Mouse (Mus musculus): ENCODE results near the gene Gpam. TPM values are rescaled to one million over a fixed set of nuclear protein-coding genes. Genes with fewer than 3 reads are reported as not detected.
A peak's percentile ranks its signal among the peaks of the same experiment; 100 is the strongest.

Gpam gene
- total and polyA plus RNA-seq, 2 experiments from 2014 or later: 20.9 to 84.2 TPM

DNA sequence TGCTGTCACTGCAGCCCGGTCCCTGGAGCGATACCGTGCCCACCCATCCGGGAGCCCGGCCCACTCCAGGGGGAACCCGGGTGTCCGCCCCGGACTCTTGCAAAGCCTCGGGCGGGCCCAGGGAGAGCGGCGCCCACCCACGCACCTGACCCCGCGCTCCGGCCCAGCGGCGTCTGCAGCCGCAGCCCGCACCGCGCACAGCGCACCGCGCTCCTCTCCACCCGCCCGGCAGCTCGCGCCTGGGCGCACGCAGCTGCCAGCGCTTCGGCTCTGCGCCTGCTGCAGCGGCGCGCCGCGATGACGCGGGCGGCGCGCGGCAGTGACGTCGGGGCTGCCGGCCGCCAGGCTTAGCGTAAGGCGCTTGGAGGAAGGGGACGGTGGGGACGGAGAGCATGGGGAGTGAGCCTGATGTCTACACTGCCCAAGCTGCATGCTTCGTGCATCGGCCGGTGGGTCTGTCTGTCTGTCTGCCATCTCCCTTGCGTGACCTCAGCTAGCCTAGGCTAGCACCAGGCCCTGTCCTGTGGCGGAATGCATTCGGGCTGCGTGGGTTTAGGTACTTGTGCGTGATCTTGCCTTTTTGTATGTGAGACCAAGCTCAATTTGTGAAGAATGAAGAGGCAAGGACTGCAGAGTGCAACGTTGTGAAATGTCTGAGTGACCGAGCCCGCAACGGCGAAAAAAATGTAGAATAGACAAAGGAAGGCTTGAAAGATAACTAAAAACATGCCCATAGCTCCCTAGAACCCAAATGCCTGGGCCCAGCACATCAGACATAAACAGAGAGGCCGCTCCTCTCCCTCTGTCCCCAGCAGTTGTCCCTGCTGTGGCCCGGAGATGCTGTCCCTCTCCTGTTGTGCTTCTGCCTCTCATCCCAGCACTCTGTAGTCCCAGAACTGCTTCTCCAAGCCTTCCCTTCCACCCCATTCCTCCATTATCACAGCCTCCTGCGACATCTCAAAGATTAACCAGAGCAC, 27.6 kb downstream of the Gpam start:
- ATAC-seq (peak; percentile 91), DNase-seq (ENCODE audit: low spot score) (peak; percentile 94)
- H3K4me1 ChIP-seq (ENCODE audit: insufficient read depth, low read length): 0 out of 2 replicates have a peak, but pooled peaks cover 3% of the 10 kb centered on the region
- WGBS: under 1% methylated on average over 65 of the region's 69 CpGs
- TF ChIP-seq CTCF (IDR thresholded peaks at IDR 0.05; ENCODE audit: low read depth): no peak
- H3K9ac ChIP-seq (replicated peaks; ENCODE audit: low read length): peak overlapping the region; percentile 88
- peak overlapping the region; percentile 97 for H3K4me2 ChIP-seq (ENCODE audit: low read depth, low read length)
- H3K27me3 ChIP-seq (ENCODE audit: insufficient read depth, low read length): no peaks in the 10 kb centered on the region
- peak overlapping the region; percentile 84 for H3K4me3 ChIP-seq (ENCODE audit: low read length)
- H3K27ac ChIP-seq: peak overlapping the region; percentile 91
- H3K9me3 ChIP-seq (ENCODE audit: low read length): no peaks in the 10 kb centered on the region
- H3K36me3 ChIP-seq (ENCODE audit: insufficient read depth, low read length): 0 out of 2 replicates have a peak, but pooled peaks cover 4% of the 10 kb centered on the region

DNA sequence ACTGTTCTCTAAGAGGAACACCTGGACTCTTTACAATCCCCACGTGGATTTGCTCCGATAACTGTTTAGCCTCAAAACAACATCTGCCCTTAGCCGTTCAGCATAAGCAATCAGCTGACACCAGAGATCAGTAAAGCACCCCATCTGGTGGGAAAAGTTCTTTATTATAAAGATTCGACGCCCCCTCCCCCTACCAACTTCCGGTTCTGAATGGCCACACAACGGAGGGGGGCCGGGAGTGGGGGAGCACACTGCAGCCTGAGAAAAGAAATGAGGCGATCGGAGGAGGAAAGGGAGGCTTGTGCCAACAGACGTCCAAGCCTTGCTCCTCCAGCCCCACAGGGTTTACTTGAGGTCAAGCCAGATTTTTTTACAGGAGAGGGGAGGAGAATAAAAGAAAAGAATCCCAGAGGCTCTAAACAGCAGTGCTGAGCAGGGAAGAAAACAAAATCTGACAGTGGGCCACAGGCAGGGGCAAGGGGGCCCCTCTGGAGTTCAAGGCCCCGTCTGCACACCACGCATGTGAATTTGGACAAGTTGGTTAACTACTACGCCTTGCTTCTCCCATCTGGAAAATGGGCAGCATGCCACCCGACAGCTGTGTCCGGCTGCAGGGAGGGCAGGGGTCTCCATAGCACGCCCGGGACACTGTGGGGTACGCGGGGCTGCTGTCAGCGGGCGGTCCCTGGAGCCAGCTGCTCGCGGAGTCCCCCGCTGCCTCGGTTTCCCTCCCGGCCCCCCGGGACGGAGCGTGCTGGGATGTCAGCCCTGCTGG, 28.4 kb downstream of the Gpam start:
- TF ChIP-seq CTCF (IDR thresholded peaks at IDR 0.05; ENCODE audit: low read depth): no peak; the same call in 1 of the 2 replicates
- Histone ChIP-seq H3K4me3 (ENCODE audit: low read length) (peak overlapping the region; percentile 84), H3K9me3 (ENCODE audit: low read length) (no peaks in the 10 kb centered on the region), H3K4me1 (ENCODE audit: insufficient read depth, low read length) (0 out of 2 replicates have a peak, but pooled peaks cover 3% of the 10 kb centered on the region), H3K9ac (replicated peaks; ENCODE audit: low read length) (peak overlapping the region; percentile 88), H3K27me3 (ENCODE audit: insufficient read depth, low read length) (no peaks in the 10 kb centered on the region), H3K4me2 (ENCODE audit: low read depth, low read length) (peak overlapping the region; percentile 97), H3K27ac (peak overlapping the region; percentile 91), H3K36me3 (ENCODE audit: insufficient read depth, low read length) (0 out of 2 replicates have a peak, but pooled peaks cover 4% of the 10 kb centered on the region)
- WGBS: 3% methylated on average over 30 of the region's 30 CpGs
- peak; percentile 81 for DNase-seq (ENCODE audit: low spot score)
- ATAC-seq: peak; percentile 83

DNA sequence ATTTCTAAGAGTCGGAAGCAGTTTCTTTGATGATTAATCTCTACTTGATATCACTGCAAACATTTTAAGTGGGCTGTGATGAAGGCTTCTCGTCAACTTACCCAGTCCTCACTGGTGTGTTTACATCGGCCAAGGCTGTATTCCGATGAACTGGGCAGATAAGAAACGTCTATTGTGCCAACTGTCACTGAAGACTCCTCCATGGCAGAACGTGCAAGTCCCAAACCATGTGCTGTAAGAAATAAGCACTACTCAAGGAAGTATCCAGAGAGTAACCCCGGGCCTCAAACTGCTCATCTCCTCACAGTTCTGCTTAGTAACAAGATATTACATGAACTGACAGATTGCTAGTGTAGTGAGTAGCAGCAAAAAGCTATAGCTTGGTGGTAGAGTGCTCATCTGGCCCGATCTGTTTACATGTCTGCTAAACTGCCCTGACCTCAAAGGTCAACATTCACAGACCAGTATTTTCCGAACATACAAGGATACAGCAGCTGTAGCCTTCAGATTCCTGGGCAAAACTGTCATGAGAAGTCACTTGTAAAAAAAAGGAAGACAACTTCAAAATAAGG, 29.6 kb downstream of the Gpam start:
- H3K4me2 ChIP-seq (ENCODE audit: low read depth, low read length): no peak overlapping the region
- H3K9ac ChIP-seq (replicated peaks; ENCODE audit: low read length): no peak overlapping the region
- H3K36me3 ChIP-seq (ENCODE audit: insufficient read depth, low read length): 0 out of 2 replicates have a peak, but pooled peaks cover 8% of the 10 kb centered on the region
- TF ChIP-seq CTCF (IDR thresholded peaks at IDR 0.05; ENCODE audit: low read depth): no peak
- no peaks in the 10 kb centered on the region for H3K27me3 ChIP-seq (ENCODE audit: insufficient read depth, low read length)
- no peak overlapping the region for H3K27ac ChIP-seq
- H3K9me3 ChIP-seq (ENCODE audit: low read length): no peaks in the 10 kb centered on the region
- WGBS: 60% methylated on average over 9 of the region's 9 CpGs
- no peak for ATAC-seq
- H3K4me1 ChIP-seq (ENCODE audit: insufficient read depth, low read length): no peaks in the 10 kb centered on the region
- H3K4me3 ChIP-seq (ENCODE audit: low read length): no peak overlapping the region
- DNase-seq (ENCODE audit: low spot score): no peak

DNA sequence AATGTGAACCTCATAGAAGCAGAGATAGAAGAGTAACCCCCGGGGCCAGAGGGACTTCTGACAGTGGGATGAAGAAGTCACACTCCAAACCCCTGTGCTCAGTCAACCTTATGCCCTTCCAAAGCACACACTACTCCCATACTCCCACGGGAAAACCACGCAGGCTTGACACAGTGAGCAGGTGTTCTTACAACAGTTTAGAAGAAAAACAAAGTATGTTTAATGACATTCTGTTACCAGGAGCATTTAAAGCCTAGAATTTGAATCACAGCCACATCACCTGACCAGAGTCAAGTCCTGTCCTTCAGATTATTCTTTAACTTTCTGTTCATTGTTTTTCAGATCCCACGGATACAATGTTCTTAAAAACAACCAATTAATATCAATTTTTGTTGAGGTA, 30.4 kb downstream of the Gpam start:
- no peak for ATAC-seq
- H3K27me3 ChIP-seq (ENCODE audit: insufficient read depth, low read length): no peaks in the 10 kb centered on the region

DNA sequence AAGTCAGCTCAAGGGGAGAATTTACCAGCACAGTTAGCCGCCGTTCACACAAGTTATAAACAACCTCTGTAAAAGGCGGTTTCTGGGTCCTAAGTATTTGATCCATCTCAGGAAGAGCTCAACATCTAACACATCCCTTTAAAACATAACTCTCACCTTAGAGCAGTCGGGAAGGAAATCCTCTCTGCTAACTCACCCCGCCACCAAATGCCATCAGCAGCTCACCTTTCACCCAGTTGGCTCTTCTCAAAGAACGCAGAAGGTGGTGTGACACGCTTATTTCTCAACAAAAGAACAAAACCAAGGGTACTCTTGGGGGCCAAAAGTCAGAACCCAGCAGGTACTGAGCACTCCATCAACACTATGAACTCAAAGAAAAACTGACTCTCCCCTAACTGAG, 31.5 kb downstream of the Gpam start:
- Histone ChIP-seq H3K4me3 (ENCODE audit: low read length) (no peak overlapping the region), H3K27me3 (ENCODE audit: insufficient read depth, low read length) (no peaks in the 10 kb centered on the region), H3K36me3 (ENCODE audit: insufficient read depth, low read length) (peaks cover 11% of the 10 kb centered on the region; the same call in 1 of the 2 replicates), H3K9ac (replicated peaks; ENCODE audit: low read length) (no peak overlapping the region), H3K4me2 (ENCODE audit: low read depth, low read length) (no peak overlapping the region), H3K4me1 (ENCODE audit: insufficient read depth, low read length) (no peaks in the 10 kb centered on the region), H3K9me3 (ENCODE audit: low read length) (no peaks in the 10 kb centered on the region), H3K27ac (0 out of 2 replicates have a peak overlapping the region, but pooled peaks have one; percentile 22)
- 69% methylated on average over 7 of the region's 7 CpGs for WGBS
- peak; percentile 24 for DNase-seq (ENCODE audit: low spot score)
- ATAC-seq: no peak
- TF ChIP-seq CTCF (IDR thresholded peaks at IDR 0.05; ENCODE audit: low read depth): no peak

More for the DNA sequence above, 30.4 kb downstream of the Gpam start:
- H3K9ac ChIP-seq (replicated peaks; ENCODE audit: low read length): no peak overlapping the region
- 71% methylated on average over 4 of the region's 4 CpGs for WGBS
- no peak overlapping the region for H3K4me3 ChIP-seq (ENCODE audit: low read length)
- no peak overlapping the region for H3K4me2 ChIP-seq (ENCODE audit: low read depth, low read length)
- H3K9me3 ChIP-seq (ENCODE audit: low read length): no peaks in the 10 kb centered on the region
- peaks cover 8% of the 10 kb centered on the region; the same call in 1 of the 2 replicates for H3K36me3 ChIP-seq (ENCODE audit: insufficient read depth, low read length)
- H3K27ac ChIP-seq: no peak overlapping the region
- TF ChIP-seq CTCF (IDR thresholded peaks at IDR 0.05; ENCODE audit: low read depth): no peak
- no peaks in the 10 kb centered on the region for H3K4me1 ChIP-seq (ENCODE audit: insufficient read depth, low read length)
- DNase-seq (ENCODE audit: low spot score): no peak
